Mouse (Mus musculus) liver, embryonic 13.5 days (tissue): ENCODE data around the gene Akap1. TPM values are rescaled to one million over a fixed set of nuclear protein-coding genes. Genes with fewer than 3 reads are reported as not detected.

Experiments used
- ATAC-seq: fragments of 200-750 bp; cut with Nextera tagmentation; 2 replicates; pipeline ENCODE4 v1.8.0; 2017; ENCODE audit warnings: low read depth, mild to moderate bottlenecking, moderate number of reproducible peaks, moderate library complexity
- DNase-seq: peaks from one replicate; pipeline ENCODE4 v3.0.0; 2022
- H3K27ac ChIP-seq: fragments of 300-500 bp; sonication (generic); 2 replicates; pipeline ENCODE4 v1.5.1; 2015; ENCODE audit warnings: moderate library complexity, mild to moderate bottlenecking, inconsistent platforms
- H3K27me3 ChIP-seq: fragments of 300-500 bp; sonication (generic); 2 replicates; pipeline ENCODE4 v1.6.1; 2015; ENCODE audit warnings: mild to moderate bottlenecking, inconsistent platforms
- H3K36me3 ChIP-seq: fragments of 300-500 bp; sonication (generic); 2 replicates; pipeline ENCODE4 v1.6.1; 2015; ENCODE audit warnings: mild to moderate bottlenecking, inconsistent platforms
- H3K4me1 ChIP-seq: fragments of 300-500 bp; sonication (generic); replicated peaks from 2 replicates; pipeline ENCODE4 v1.6.1; 2015; ENCODE audit warnings: inconsistent platforms
- H3K4me2 ChIP-seq: fragments of 300-500 bp; sonication (generic); 2 replicates; pipeline ENCODE4 v1.6.1; 2015; ENCODE audit warnings: inconsistent platforms, mild to moderate bottlenecking, moderate library complexity
- H3K4me3 ChIP-seq: fragments of 300-500 bp; sonication (generic); replicated peaks from 2 replicates; pipeline ENCODE4 v1.5.1; 2015; ENCODE audit warnings: mild to moderate bottlenecking, inconsistent platforms
- H3K9ac ChIP-seq: fragments of 300-500 bp; sonication (generic); 2 replicates; pipeline ENCODE4 v1.6.1; 2015; ENCODE audit warnings: mild to moderate bottlenecking, inconsistent platforms
- H3K9me3 ChIP-seq: fragments of 300-500 bp; sonication (generic); replicated peaks from 2 replicates; pipeline ENCODE4 v1.6.1; 2016; ENCODE audit warnings: inconsistent platforms
- WGBS: fragments of 180-500 bp; shearing (Covaris S2); methylation state at CpG from one replicate; pipeline ENCODE4 v1.1.7; 2015; ENCODE audit not compliant: insufficient replicate concordance; 5-methylcytosine and 5-hydroxymethylcytosine counted together
- polyA plus RNA-seq: library from polyadenylated mRNA; unstranded; fragments of >200 nt; fragmentation: Nextera tagmentation; extraction: Ambion mirVana; gene quantifications from 2 replicates; pipeline ENCODE4 v1.2.1, GENCODE M21; 2015

Gene Akap1
- polyA plus RNA-seq, 1 experiment from 2014 or later = 9.2 TPM

GRCm38 (mm10) chr11:88840292-88840691 lies 24.1 kb downstream of the Akap1 start:
- Histone ChIP-seq H3K9me3 (no peaks in the 10 kb centered on the region), H3K4me2 (no peak overlapping the region), H3K9ac (no peak overlapping the region), H3K4me3 (no peak overlapping the region), H3K27ac (no peak overlapping the region), H3K36me3 (peaks cover 74% of the 10 kb centered on the region), H3K4me1 (peaks cover 15% of the 10 kb centered on the region), H3K27me3 (no peaks in the 10 kb centered on the region)
- WGBS = 72% methylated on average over 8 of the region's 8 CpGs
- no peak for DNase-seq
- ATAC-seq = no peak

GRCm38 (mm10) chr11:88839379-88839778 lies 25.0 kb downstream of the Akap1 start:
- peaks cover 15% of the 10 kb centered on the region for H3K4me1 ChIP-seq

GRCm38 (mm10) chr11:88838630-88839029 lies 25.8 kb downstream of the Akap1 start:
- Histone ChIP-seq H3K4me1 (peaks cover 15% of the 10 kb centered on the region), H3K36me3 (peaks cover 74% of the 10 kb centered on the region), H3K27me3 (no peaks in the 10 kb centered on the region), H3K9me3 (no peaks in the 10 kb centered on the region), H3K27ac (no peak overlapping the region), H3K4me2 (no peak overlapping the region), H3K4me3 (no peak overlapping the region), H3K9ac (no peak overlapping the region)
- no peak for DNase-seq
- WGBS = 88% methylated on average over 13 of the region's 13 CpGs
- no peak for ATAC-seq

More at GRCm38 (mm10) chr11:88839379-88839778, 25.0 kb downstream of the Akap1 start:
- Histone ChIP-seq H3K27ac (no peak overlapping the region), H3K4me3 (no peak overlapping the region), H3K4me2 (no peak overlapping the region), H3K36me3 (peaks cover 74% of the 10 kb centered on the region), H3K9me3 (no peaks in the 10 kb centered on the region), H3K9ac (no peak overlapping the region), H3K27me3 (no peaks in the 10 kb centered on the region)
- DNase-seq (no peak), ATAC-seq (no peak)
- 84% methylated on average over 6 of the region's 6 CpGs for WGBS

- H3K4me1 ChIP-seq = no peaks in the 10 kb centered on the region
- H3K27me3 ChIP-seq = no peaks in the 10 kb centered on the region
- H3K36me3 ChIP-seq = peaks cover 88% of the 10 kb centered on the region
- no peak overlapping the region for H3K4me2 ChIP-seq
- ATAC-seq (no peak), DNase-seq (no peak)
- H3K27ac ChIP-seq = no peak overlapping the region
- 86% methylated on average over 11 of the region's 11 CpGs for WGBS
- no peaks in the 10 kb centered on the region for H3K9me3 ChIP-seq
- H3K9ac ChIP-seq = no peak overlapping the region
- no peak overlapping the region for H3K4me3 ChIP-seq
Observed at GRCm38 (mm10) chr11:88834606-88835005, 29.8 kb downstream of the Akap1 start.

- H3K4me3 ChIP-seq = no peak overlapping the region
- DNase-seq (no peak), ATAC-seq (no peak)
- no peaks in the 10 kb centered on the region for H3K27me3 ChIP-seq
- no peak overlapping the region for H3K9ac ChIP-seq
- WGBS = 83% methylated on average over 14 of the region's 14 CpGs
- no peaks in the 10 kb centered on the region for H3K9me3 ChIP-seq
- H3K4me2 ChIP-seq = no peak overlapping the region
- no peaks in the 10 kb centered on the region for H3K4me1 ChIP-seq
- H3K36me3 ChIP-seq = peaks cover 85% of the 10 kb centered on the region
- no peak overlapping the region for H3K27ac ChIP-seq
Observed at GRCm38 (mm10) chr11:88834134-88834533, 30.3 kb downstream of the Akap1 start.

GRCm38 (mm10) chr11:88833099-88833498 lies 31.3 kb downstream of the Akap1 start:
- no peak overlapping the region for H3K4me3 ChIP-seq
- H3K27me3 ChIP-seq = no peaks in the 10 kb centered on the region
- no peak overlapping the region for H3K9ac ChIP-seq
- no peak overlapping the region for H3K4me2 ChIP-seq
- no peaks in the 10 kb centered on the region for H3K4me1 ChIP-seq
- DNase-seq = no peak
- no peak overlapping the region for H3K27ac ChIP-seq
- H3K36me3 ChIP-seq = peaks cover 74% of the 10 kb centered on the region
- H3K9me3 ChIP-seq = no peaks in the 10 kb centered on the region
- WGBS = 79% methylated on average over 4 of the region's 4 CpGs
- ATAC-seq = no peak

- no peak overlapping the region for H3K4me2 ChIP-seq
- H3K27me3 ChIP-seq = no peaks in the 10 kb centered on the region
- H3K4me1 ChIP-seq = no peaks in the 10 kb centered on the region
- WGBS = 79% methylated on average over 2 of the region's 2 CpGs
- no peak for ATAC-seq
- no peak overlapping the region for H3K9ac ChIP-seq
- peak; percentile 17 for DNase-seq
- no peaks in the 10 kb centered on the region for H3K9me3 ChIP-seq
- no peak overlapping the region for H3K4me3 ChIP-seq
- no peak overlapping the region for H3K27ac ChIP-seq
- H3K36me3 ChIP-seq = peaks cover 48% of the 10 kb centered on the region
Observed at GRCm38 (mm10) chr11:88830257-88830804, 34.1 kb downstream of the Akap1 start.

- DNase-seq (no peak), ATAC-seq (no peak)
- H3K27ac ChIP-seq = no peak overlapping the region
- H3K27me3 ChIP-seq = no peaks in the 10 kb centered on the region
- no peak overlapping the region for H3K4me3 ChIP-seq
- H3K36me3 ChIP-seq = peaks cover 30% of the 10 kb centered on the region
- no peaks in the 10 kb centered on the region for H3K9me3 ChIP-seq
- H3K9ac ChIP-seq = no peak overlapping the region
- no peaks in the 10 kb centered on the region for H3K4me1 ChIP-seq
- H3K4me2 ChIP-seq = no peak overlapping the region
Observed at GRCm38 (mm10) chr11:88828528-88828927, 35.9 kb downstream of the Akap1 start.

- Histone ChIP-seq H3K4me1 (no peaks in the 10 kb centered on the region), H3K9ac (no peak overlapping the region), H3K4me3 (no peak overlapping the region), H3K27ac (no peak overlapping the region), H3K4me2 (no peak overlapping the region), H3K36me3 (peaks cover 11% of the 10 kb centered on the region; the same call in 1 of the 2 replicates), H3K27me3 (peaks cover 20% of the 10 kb centered on the region), H3K9me3 (no peaks in the 10 kb centered on the region)
- 32% methylated on average over 7 of the region's 7 CpGs for WGBS
- DNase-seq (no peak), ATAC-seq (no peak)
Observed at GRCm38 (mm10) chr11:88825909-88826308, 38.5 kb downstream of the Akap1 start.

- DNase-seq (peak; percentile 12), ATAC-seq (no peak)
- Histone ChIP-seq H3K9me3 (no peaks in the 10 kb centered on the region), H3K4me2 (no peak overlapping the region), H3K9ac (no peak overlapping the region), H3K36me3 (no peaks in the 10 kb centered on the region), H3K4me1 (no peaks in the 10 kb centered on the region), H3K27ac (no peak overlapping the region), H3K27me3 (peaks cover 29% of the 10 kb centered on the region), H3K4me3 (no peak overlapping the region)
- WGBS = 4% methylated on average over 7 of the region's 7 CpGs
Observed at GRCm38 (mm10) chr11:88822991-88823390, 41.4 kb downstream of the Akap1 start.

- Histone ChIP-seq H3K4me2 (no peak overlapping the region), H3K9ac (no peak overlapping the region), H3K27me3 (peaks cover 29% of the 10 kb centered on the region), H3K4me1 (no peaks in the 10 kb centered on the region), H3K36me3 (no peaks in the 10 kb centered on the region), H3K9me3 (no peaks in the 10 kb centered on the region), H3K4me3 (no peak overlapping the region), H3K27ac (no peak overlapping the region)
- DNase-seq = no peak
- no peak for ATAC-seq
- WGBS = 17% methylated on average over 5 of the region's 5 CpGs
Observed at GRCm38 (mm10) chr11:88822526-88822925, 41.9 kb downstream of the Akap1 start.

GRCm38 (mm10) chr11:88820742-88821576 lies 43.4 kb downstream of the Akap1 start:
- Histone ChIP-seq H3K4me1 (no peaks in the 10 kb centered on the region), H3K36me3 (no peaks in the 10 kb centered on the region), H3K9me3 (no peaks in the 10 kb centered on the region), H3K27ac (no peak overlapping the region), H3K4me3 (no peak overlapping the region), H3K27me3 (peaks cover 29% of the 10 kb centered on the region), H3K4me2 (no peak overlapping the region), H3K9ac (no peak overlapping the region)
- WGBS = 12% methylated on average over 24 of the region's 24 CpGs
- DNase-seq (no peak), ATAC-seq (no peak)
